Mouse (Mus musculus) liver, postnatal 0 days (tissue): Measurements from ENCODE around the gene Frmpd2.

Experiments
- CTCF ChIP-seq: sonication (generic); IDR thresholded peaks from 2 replicates; pipeline ENCODE4 v1.5.1; 2016; ENCODE audit warnings: antibody characterized with exemption, low read depth
- EP300 ChIP-seq: IDR thresholded peaks from 2 replicates; pipeline ENCODE4 v1.6.1; 2016; ENCODE audit warnings: antibody characterized with exemption, low read depth, mild to moderate bottlenecking

GRCm38 (mm10) chr14:33481991-33482390 is 10.5 kb downstream of the Frmpd2 start:
- TF ChIP-seq CTCF (no peak), EP300 (no peak)
